Mouse (Mus musculus): ENCODE measurements around the gene Rtn2.

- TF ChIP-seq TAL1 (IDR thresholded peaks at IDR 0.05; ENCODE audit: low read length) (no peak), GATA1 (IDR thresholded peaks at IDR 0.05; ENCODE audit: low read length) (no peak)
These were observed 34.2 kb downstream of the Rtn2 start for GRCm38 (mm10) chr7:19316451-19317161.

Measured in erythroblast, embryonic 14.5 days (primary cell).